Mouse (Mus musculus): ENCODE results near the gene Aldh3b3. TPM values are rescaled to one million over a fixed set of nuclear protein-coding genes. Genes with fewer than 3 reads are reported as not detected.

The Aldh3b3 gene
- total RNA-seq (2012; rRNA removed): not detected in 2 replicates
- not detected in 2 replicates for total RNA-seq (2014; rRNA removed)
- polyA plus RNA-seq (2012; ENCODE audit: insufficient read length, low read depth): not detected in 2 replicates

DNA sequence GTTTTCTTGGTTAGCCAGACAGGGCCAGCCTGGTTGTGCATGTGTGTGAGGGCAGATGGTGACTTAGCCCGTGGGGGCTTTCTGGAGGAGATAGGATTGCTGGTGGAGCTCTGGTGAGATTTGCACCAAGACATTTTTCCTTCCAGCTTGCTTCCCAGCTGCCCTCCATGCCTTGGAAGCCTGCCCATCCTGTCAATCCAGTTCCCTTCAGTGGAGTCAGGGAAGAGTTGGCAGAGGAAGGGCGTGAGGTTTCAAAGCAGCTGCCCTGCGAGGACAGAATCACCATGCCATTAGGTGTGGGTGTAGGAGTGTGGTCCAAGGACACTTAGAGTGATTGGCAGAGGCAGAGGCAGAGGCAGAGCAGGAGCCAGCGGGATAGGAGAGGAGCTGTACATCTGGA, at the start of gene Aldh3b3:
Aldh3b3 (plus strand) TSS at position 176 of the 400 bp plus-strand sequence.
- Histone ChIP-seq H3K27ac (ENCODE audit: insufficient read depth, low read depth) (no peak within 1 kb of the TSS), H3K4me3 (replicated peaks in 1 of 3; ENCODE audit: low read depth in 2 of 3, low read length in 2 of 3, poor library complexity in 1 of 3) (no peak within 1 kb of the TSS), H3K4me1 (ENCODE audit: control insufficient read depth in 1 of 2, insufficient read depth in 2 of 2) (peaks cover 2 to 9% of the 10 kb centered on the region in 2 experiments; a peak in 2 of 4 replicates), H3K9ac (ENCODE audit: insufficient read depth, low read depth) (no peak within 1 kb of the TSS), H3K79me2 (replicated peaks; ENCODE audit: control insufficient read depth, extremely low read depth, insufficient read depth, poor library complexity, severe bottlenecking) (no peaks in the 10 kb centered on the region), H3K36me3 (replicated peaks in 1 of 2; ENCODE audit: control insufficient read depth in 1 of 2, insufficient read depth in 1 of 2, low read length in 1 of 2) (no peaks in the 10 kb centered on the region), H3K4me2 (ENCODE audit: insufficient read depth, low read depth, poor library complexity, severe bottlenecking) (no peak within 1 kb of the TSS), H3K9me3 (replicated peaks; ENCODE audit: low read length) (no peaks in the 10 kb centered on the region), H3K27me3 (replicated peaks) (no peaks in the 10 kb centered on the region)
- dilution Hi-C loops (cut with MboI; ENCODE audit: extremely low pct_ligation_motif_present, extremely low pct_unique_long_range_greater_than_20kb, low sequenced_read_pairs): no loop called here
- DNase-seq (ENCODE audit: extremely low read depth): no peak
- TF ChIP-seq EP300 (IDR thresholded peaks at IDR 0.05; ENCODE audit: low read length) (no peak), MXI1 (IDR thresholded peaks at IDR 0.05; ENCODE audit: low read depth, low read length) (no peak), ELF1 (IDR thresholded peaks at IDR 0.05; ENCODE audit: low read depth, low read length) (no peak), HCFC1 (IDR thresholded peaks at IDR 0.05; ENCODE audit: low read depth, low read length) (no peak), BHLHE40 (IDR thresholded peaks at IDR 0.05; ENCODE audit: low read depth, low read length) (no peak), UBTF (IDR thresholded peaks at IDR 0.05; ENCODE audit: low read depth, low read length) (no peak), ETS1 (conservative IDR thresholded peaks at IDR 0.05; ENCODE audit: low read depth, low read length) (no peak), NRF1 (IDR thresholded peaks at IDR 0.05; ENCODE audit: low read depth, low read length) (no peak), SIN3A (IDR thresholded peaks at IDR 0.05; ENCODE audit: low read length) (no peak), IRF4 (IDR thresholded peaks at IDR 0.05; ENCODE audit: low read depth, low read length) (no peak), POLR2AphosphoS2 (IDR thresholded peaks at IDR 0.05; ENCODE audit: low read depth, low read length) (no peak), USF1 (IDR thresholded peaks at IDR 0.05; ENCODE audit: low read depth, low read length) (no peak), RAD21 (IDR thresholded peaks at IDR 0.05; ENCODE audit: low read depth, low read length) (no peak), ZKSCAN1 (IDR thresholded peaks at IDR 0.05; ENCODE audit: borderline replicate concordance, low read depth, low read length) (no peak)
- in situ Hi-C loops (cut with MboI; ENCODE audit: low pct_ligation_motif_present, low pct_unique_long_range_greater_than_20kb, low sequenced_read_pairs): no loop called here

GRCm38 (mm10) chr19:3910206-3910605, 48.2 kb upstream of the Aldh3b3 start:
- Histone ChIP-seq H3K4me2 (ENCODE audit: insufficient read depth, low read depth, poor library complexity, severe bottlenecking) (no peak overlapping the region), H3K4me1 (ENCODE audit: control insufficient read depth in 1 of 2, insufficient read depth in 2 of 2) (peaks cover 17 to 44% of the 10 kb centered on the region in 2 experiments), H3K9me3 (replicated peaks; ENCODE audit: low read length) (no peaks in the 10 kb centered on the region), H3K79me2 (replicated peaks; ENCODE audit: control insufficient read depth, extremely low read depth, insufficient read depth, poor library complexity, severe bottlenecking) (peaks cover 12% of the 10 kb centered on the region; the same call in 1 of the 2 replicates), H3K27me3 (replicated peaks) (no peaks in the 10 kb centered on the region), H3K4me3 (replicated peaks in 1 of 3; ENCODE audit: low read depth in 2 of 3, low read length in 2 of 3, poor library complexity in 1 of 3) (no peak overlapping the region), H3K9ac (ENCODE audit: insufficient read depth, low read depth) (no peak overlapping the region), H3K27ac (ENCODE audit: insufficient read depth, low read depth) (no peak overlapping the region), H3K36me3 (replicated peaks in 1 of 2; ENCODE audit: control insufficient read depth in 1 of 2, insufficient read depth in 1 of 2, low read length in 1 of 2) (peaks cover 32 to 42% of the 10 kb centered on the region in 2 experiments)
- in situ Hi-C loops (cut with MboI; ENCODE audit: low pct_ligation_motif_present, low pct_unique_long_range_greater_than_20kb, low sequenced_read_pairs): no loop called here
- TF ChIP-seq JUN (IDR thresholded peaks at IDR 0.05; ENCODE audit: insufficient read depth, low read depth, low read length) (no peak), USF1 (IDR thresholded peaks at IDR 0.05; ENCODE audit: low read depth, low read length) (no peak), TBP (conservative IDR thresholded peaks at IDR 0.05; ENCODE audit: low read depth, low read length) (no peak), TCF12 (IDR thresholded peaks at IDR 0.05; ENCODE audit: low read depth, low read length) (no peak), ETS1 (conservative IDR thresholded peaks at IDR 0.05; ENCODE audit: low read depth, low read length) (no peak), KAT2A (IDR thresholded peaks at IDR 0.05; ENCODE audit: insufficient replicate concordance, low read length) (no peak), ELF1 (IDR thresholded peaks at IDR 0.05; ENCODE audit: low read depth, low read length) (no peak), PAX5 (IDR thresholded peaks at IDR 0.05; ENCODE audit: low read length) (no peak), SIN3A (IDR thresholded peaks at IDR 0.05; ENCODE audit: low read length) (no peak), ZKSCAN1 (IDR thresholded peaks at IDR 0.05; ENCODE audit: borderline replicate concordance, low read depth, low read length) (no peak), MYC (IDR thresholded peaks at IDR 0.05; ENCODE audit: low read depth, low read length) (no peak), POLR2A (IDR thresholded peaks at IDR 0.05; ENCODE audit: low read depth, low read length) (no peak)
- DNase-seq (ENCODE audit: extremely low read depth): no peak
- dilution Hi-C loops (cut with MboI; ENCODE audit: extremely low pct_ligation_motif_present, extremely low pct_unique_long_range_greater_than_20kb, low sequenced_read_pairs): no loop called here
